Mouse (Mus musculus): ENCODE data around the gene Arhgdig. TPM values are rescaled to one million over a fixed set of nuclear protein-coding genes. Genes with fewer than 3 reads are reported as not detected.

The Arhgdig gene
- 10 to 100 TPM; 14.8 to 31.9 TPM for total RNA-seq (2021)
- long read RNA-seq, experiment 1, transcript Arhgdig-201 (6 exons, 1,032 nt), result major isoform, 21 of 22 reads
- long read RNA-seq, experiment 1, partial matches to known transcripts, result 0 of 22 reads
- long read RNA-seq, experiment 1, other reads (novel, unspliced or antisense), result 1 of 22 reads
- long read RNA-seq, experiment 2, transcript Arhgdig-201 (6 exons, 1,032 nt), result major isoform, 40 of 50 reads
- long read RNA-seq, experiment 2, partial matches to known transcripts, result 1 of 50 reads
- long read RNA-seq, experiment 2, other reads (novel, unspliced or antisense), result 7 of 50 reads

GRCm38 (mm10) chr17:26207686-26208085, at the start of gene Arhgdig:
Gene Arhgdig (minus strand): TSS chr17:26207786.
- no peak for DNase-seq (ENCODE audit: low spot score in 2 of 2)

GRCm38 (mm10) chr17:26255313-26255712, 47.7 kb upstream of the Arhgdig start:
- DNase-seq (ENCODE audit: low spot score in 2 of 2), result no peak

GRCm38 (mm10) chr17:26253399-26253798, 45.8 kb upstream of the Arhgdig start:
- DNase-seq (ENCODE audit: low spot score in 2 of 2), result no peak

- peak; percentile 83 to 89 for DNase-seq (ENCODE audit: low spot score in 2 of 2)
Observed at GRCm38 (mm10) chr17:26252539-26253251, 45.1 kb upstream of the Arhgdig start, which contains the start of gene Luc7l. Gene Luc7l (plus strand): TSS chr17:26252896.

- DNase-seq (ENCODE audit: low spot score in 2 of 2), result no peak
Observed at GRCm38 (mm10) chr17:26251886-26252538, 44.4 kb upstream of the Arhgdig start.

GRCm38 (mm10) chr17:26244101-26244841, 36.7 kb upstream of the Arhgdig start, which contains the start of gene Fam234a:
Gene Fam234a (minus strand): TSS chr17:26244242.
- peak; percentile 86 to 90 for DNase-seq (ENCODE audit: low spot score in 2 of 2)

GRCm38 (mm10) chr17:26243471-26244100, 36.0 kb upstream of the Arhgdig start:
- peak; percentile 38 to 62 for DNase-seq (ENCODE audit: low spot score in 2 of 2)

GRCm38 (mm10) chr17:26240990-26241389, 33.4 kb upstream of the Arhgdig start:
- DNase-seq (ENCODE audit: low spot score in 2 of 2), result no peak

- no peak for DNase-seq (ENCODE audit: low spot score in 2 of 2)
Observed at GRCm38 (mm10) chr17:26240120-26240790, 32.7 kb upstream of the Arhgdig start.

GRCm38 (mm10) chr17:26239551-26239950, 32.0 kb upstream of the Arhgdig start:
- no peak for DNase-seq (ENCODE audit: low spot score in 2 of 2)

- no peak for DNase-seq (ENCODE audit: low spot score in 2 of 2)
Observed at GRCm38 (mm10) chr17:26237667-26238066, 30.1 kb upstream of the Arhgdig start.

GRCm38 (mm10) chr17:26235077-26235815, 27.7 kb upstream of the Arhgdig start:
- no peak for DNase-seq (ENCODE audit: low spot score in 2 of 2)

GRCm38 (mm10) chr17:26234386-26234785, 26.8 kb upstream of the Arhgdig start:
- no peak for DNase-seq (ENCODE audit: low spot score in 2 of 2)

GRCm38 (mm10) chr17:26232863-26233262, 25.3 kb upstream of the Arhgdig start:
- no peak for DNase-seq (ENCODE audit: low spot score in 2 of 2)

- no peak for DNase-seq (ENCODE audit: low spot score in 2 of 2)
Observed at GRCm38 (mm10) chr17:26231156-26231555, 23.6 kb upstream of the Arhgdig start.

- no peak for DNase-seq (ENCODE audit: low spot score in 2 of 2)
Observed at GRCm38 (mm10) chr17:26229776-26230175, 22.2 kb upstream of the Arhgdig start.

GRCm38 (mm10) chr17:26225150-26225549, 17.6 kb upstream of the Arhgdig start:
- no peak for DNase-seq (ENCODE audit: low spot score in 2 of 2)

- no peak for DNase-seq (ENCODE audit: low spot score in 2 of 2)
Observed at GRCm38 (mm10) chr17:26221508-26221907, 13.9 kb upstream of the Arhgdig start.

GRCm38 (mm10) chr17:26212681-26213080, 5.1 kb upstream of the Arhgdig start:
- DNase-seq (ENCODE audit: low spot score in 2 of 2), result no peak

Measured in adrenal gland, postnatal 4 days (tissue).